Mouse (Mus musculus): ENCODE data around the gene Il1rl2. TPM values are rescaled to one million over a fixed set of nuclear protein-coding genes. Genes with fewer than 3 reads are reported as not detected.

Il1rl2 gene
- polyA plus RNA-seq, 1 experiment from 2014 or later = 1.8 TPM

GRCm38 (mm10) chr1:40327604-40328003, 3.2 kb downstream of the Il1rl2 start:
- no peak overlapping the region for H3K4me3 ChIP-seq
- no peak overlapping the region for H3K4me2 ChIP-seq
- H3K4me1 ChIP-seq (replicated peaks) = peaks cover 13% of the 10 kb centered on the region
- H3K27me3 ChIP-seq = peaks cover 49% of the 10 kb centered on the region
- no peaks in the 10 kb centered on the region for H3K36me3 ChIP-seq
- no peak overlapping the region for H3K27ac ChIP-seq (replicated peaks)
- no peak for ATAC-seq (ENCODE audit: low read depth)
- H3K9me3 ChIP-seq = no peaks in the 10 kb centered on the region
- 90% methylated on average over 3 of the region's 3 CpGs for WGBS
- no peak overlapping the region for H3K9ac ChIP-seq

GRCm38 (mm10) chr1:40329526-40329925, 5.1 kb downstream of the Il1rl2 start:
- H3K9ac ChIP-seq = no peak overlapping the region
- H3K27me3 ChIP-seq = peaks cover 35% of the 10 kb centered on the region
- 72% methylated on average over 1 of the region's 1 CpGs for WGBS
- ATAC-seq (ENCODE audit: low read depth) = no peak
- H3K27ac ChIP-seq (replicated peaks) = no peak overlapping the region
- no peak overlapping the region for H3K4me2 ChIP-seq
- H3K36me3 ChIP-seq = no peaks in the 10 kb centered on the region
- peaks cover 13% of the 10 kb centered on the region for H3K4me1 ChIP-seq (replicated peaks)
- no peak overlapping the region for H3K4me3 ChIP-seq
- no peaks in the 10 kb centered on the region for H3K9me3 ChIP-seq

- Histone ChIP-seq H3K27me3 (peaks cover 29% of the 10 kb centered on the region), H3K9me3 (no peaks in the 10 kb centered on the region), H3K4me1 (replicated peaks) (peaks cover 11% of the 10 kb centered on the region), H3K4me3 (no peak overlapping the region), H3K27ac (replicated peaks) (no peak overlapping the region), H3K36me3 (no peaks in the 10 kb centered on the region), H3K9ac (no peak overlapping the region), H3K4me2 (no peak overlapping the region)
- ATAC-seq (ENCODE audit: low read depth) = no peak
- WGBS = 86% methylated on average over 8 of the region's 8 CpGs
These were observed 5.8 kb downstream of the Il1rl2 start for GRCm38 (mm10) chr1:40330181-40330580.

GRCm38 (mm10) chr1:40339346-40339745, 14.9 kb downstream of the Il1rl2 start:
- Histone ChIP-seq H3K4me3 (no peak overlapping the region), H3K4me1 (replicated peaks) (no peaks in the 10 kb centered on the region), H3K9ac (no peak overlapping the region), H3K4me2 (no peak overlapping the region), H3K9me3 (no peaks in the 10 kb centered on the region), H3K27me3 (no peaks in the 10 kb centered on the region), H3K36me3 (no peaks in the 10 kb centered on the region), H3K27ac (replicated peaks) (no peak overlapping the region)
- 88% methylated on average over 1 of the region's 1 CpGs for WGBS
- no peak for ATAC-seq (ENCODE audit: low read depth)

- H3K27me3 ChIP-seq = no peaks in the 10 kb centered on the region
- H3K4me2 ChIP-seq = no peak overlapping the region
- no peak for ATAC-seq (ENCODE audit: low read depth)
- H3K9me3 ChIP-seq = no peaks in the 10 kb centered on the region
- no peaks in the 10 kb centered on the region for H3K36me3 ChIP-seq
- WGBS = 82% methylated on average over 4 of the region's 4 CpGs
- no peaks in the 10 kb centered on the region for H3K4me1 ChIP-seq (replicated peaks)
- no peak overlapping the region for H3K27ac ChIP-seq (replicated peaks)
- no peak overlapping the region for H3K9ac ChIP-seq
- H3K4me3 ChIP-seq = no peak overlapping the region
These were observed 15.7 kb downstream of the Il1rl2 start for GRCm38 (mm10) chr1:40340102-40340501.

GRCm38 (mm10) chr1:40352158-40352903, 27.9 kb downstream of the Il1rl2 start:
- H3K4me2 ChIP-seq = no peak overlapping the region
- ATAC-seq (ENCODE audit: low read depth) = no peak

GRCm38 (mm10) chr1:40352904-40353286, 28.5 kb downstream of the Il1rl2 start:
- Histone ChIP-seq H3K4me3 (no peak overlapping the region), H3K9ac (no peak overlapping the region), H3K27me3 (no peaks in the 10 kb centered on the region), H3K27ac (replicated peaks) (no peak overlapping the region), H3K9me3 (no peaks in the 10 kb centered on the region), H3K36me3 (no peaks in the 10 kb centered on the region), H3K4me1 (replicated peaks) (no peaks in the 10 kb centered on the region), H3K4me2 (no peak overlapping the region)
- 60% methylated on average over 2 of the region's 2 CpGs for WGBS
- ATAC-seq (ENCODE audit: low read depth) = no peak

More at GRCm38 (mm10) chr1:40352158-40352903, 27.9 kb downstream of the Il1rl2 start:
- no peak overlapping the region for H3K4me3 ChIP-seq
- H3K27ac ChIP-seq (replicated peaks) = no peak overlapping the region
- H3K9me3 ChIP-seq = no peaks in the 10 kb centered on the region
- no peaks in the 10 kb centered on the region for H3K27me3 ChIP-seq
- WGBS = 80% methylated on average over 4 of the region's 4 CpGs
- H3K4me1 ChIP-seq (replicated peaks) = no peaks in the 10 kb centered on the region
- no peaks in the 10 kb centered on the region for H3K36me3 ChIP-seq
- H3K9ac ChIP-seq = no peak overlapping the region

- Histone ChIP-seq H3K36me3 (no peaks in the 10 kb centered on the region), H3K4me2 (no peak overlapping the region), H3K9me3 (no peaks in the 10 kb centered on the region), H3K4me3 (no peak overlapping the region), H3K27me3 (no peaks in the 10 kb centered on the region), H3K4me1 (replicated peaks) (no peaks in the 10 kb centered on the region), H3K9ac (no peak overlapping the region), H3K27ac (replicated peaks) (no peak overlapping the region)
- WGBS = 88% methylated on average over 3 of the region's 3 CpGs
- no peak for ATAC-seq (ENCODE audit: low read depth)
These were observed 30.3 kb downstream of the Il1rl2 start for GRCm38 (mm10) chr1:40354665-40355064.

- Histone ChIP-seq H3K27me3 (no peaks in the 10 kb centered on the region), H3K9me3 (no peaks in the 10 kb centered on the region), H3K4me3 (no peak overlapping the region), H3K4me2 (no peak overlapping the region), H3K9ac (no peak overlapping the region), H3K36me3 (no peaks in the 10 kb centered on the region), H3K4me1 (replicated peaks) (no peaks in the 10 kb centered on the region), H3K27ac (replicated peaks) (no peak overlapping the region)
- 89% methylated on average over 4 of the region's 4 CpGs for WGBS
- ATAC-seq (ENCODE audit: low read depth) = no peak
These were observed 31.0 kb downstream of the Il1rl2 start for GRCm38 (mm10) chr1:40355431-40355843.

GRCm38 (mm10) chr1:40355904-40356521, 31.6 kb downstream of the Il1rl2 start:
- Histone ChIP-seq H3K4me2 (no peak overlapping the region), H3K27ac (replicated peaks) (no peak overlapping the region), H3K9me3 (no peaks in the 10 kb centered on the region), H3K4me3 (no peak overlapping the region), H3K9ac (no peak overlapping the region), H3K27me3 (no peaks in the 10 kb centered on the region), H3K36me3 (no peaks in the 10 kb centered on the region), H3K4me1 (replicated peaks) (no peaks in the 10 kb centered on the region)
- ATAC-seq (ENCODE audit: low read depth) = no peak
- 86% methylated on average over 10 of the region's 10 CpGs for WGBS

- H3K27ac ChIP-seq (replicated peaks) = no peak overlapping the region
- ATAC-seq (ENCODE audit: low read depth) = no peak
- H3K36me3 ChIP-seq = no peaks in the 10 kb centered on the region
- no peak overlapping the region for H3K4me3 ChIP-seq
- no peaks in the 10 kb centered on the region for H3K4me1 ChIP-seq (replicated peaks)
- H3K9ac ChIP-seq = no peak overlapping the region
- H3K9me3 ChIP-seq = no peaks in the 10 kb centered on the region
- no peak overlapping the region for H3K4me2 ChIP-seq
- no peaks in the 10 kb centered on the region for H3K27me3 ChIP-seq
- 53% methylated on average over 2 of the region's 2 CpGs for WGBS
These were observed 33.5 kb downstream of the Il1rl2 start for GRCm38 (mm10) chr1:40357921-40358320.

GRCm38 (mm10) chr1:40358351-40358750, 33.9 kb downstream of the Il1rl2 start:
- 69% methylated on average over 2 of the region's 2 CpGs for WGBS
- H3K27me3 ChIP-seq = no peaks in the 10 kb centered on the region
- H3K4me3 ChIP-seq = no peak overlapping the region
- no peak overlapping the region for H3K27ac ChIP-seq (replicated peaks)
- no peaks in the 10 kb centered on the region for H3K36me3 ChIP-seq
- no peak overlapping the region for H3K4me2 ChIP-seq
- H3K4me1 ChIP-seq (replicated peaks) = no peaks in the 10 kb centered on the region
- no peaks in the 10 kb centered on the region for H3K9me3 ChIP-seq
- H3K9ac ChIP-seq = no peak overlapping the region
- no peak for ATAC-seq (ENCODE audit: low read depth)

GRCm38 (mm10) chr1:40358771-40359181, 34.4 kb downstream of the Il1rl2 start:
- no peak for ATAC-seq (ENCODE audit: low read depth)
- WGBS = 80% methylated on average over 4 of the region's 4 CpGs
- H3K4me2 ChIP-seq = no peak overlapping the region

More at GRCm38 (mm10) chr1:40358771-40359181, 34.4 kb downstream of the Il1rl2 start:
- Histone ChIP-seq H3K36me3 (no peaks in the 10 kb centered on the region), H3K27ac (replicated peaks) (no peak overlapping the region), H3K4me3 (no peak overlapping the region), H3K9ac (no peak overlapping the region), H3K27me3 (no peaks in the 10 kb centered on the region), H3K9me3 (no peaks in the 10 kb centered on the region), H3K4me1 (replicated peaks) (no peaks in the 10 kb centered on the region)

All from neural tube, embryonic 13.5 days (tissue).